Mouse (Mus musculus) ovary, postnatal 10 days (tissue): ENCODE measurements around the gene Olfr649.
A peak's percentile ranks its signal among the peaks of the same experiment; 100 is the strongest.

ENCODE experiments used
- DNase-seq: peaks from one replicate; pipeline ENCODE4 v3.0.0; 2022; ENCODE audit warnings: low spot score

Gene Olfr649

GRCm38 (mm10) chr7:104195885-104196284 lies at the start of gene Olfr649:
Gene Olfr649, minus strand, starts transcription at chr7:104195985.
- DNase-seq, result no peak

- DNase-seq, result peak; percentile 29
Observed at GRCm38 (mm10) chr7:104244287-104245181, 48.7 kb upstream of the Olfr649 start, which contains the start of gene Trim34a. Gene Trim34a, plus strand, starts transcription at chr7:104244457.

GRCm38 (mm10) chr7:104243616-104244015 lies 47.8 kb upstream of the Olfr649 start:
- DNase-seq, result no peak

GRCm38 (mm10) chr7:104240857-104241256 lies 45.1 kb upstream of the Olfr649 start:
- no peak for DNase-seq

- no peak for DNase-seq
Observed at GRCm38 (mm10) chr7:104231203-104231602, 35.4 kb upstream of the Olfr649 start.

- DNase-seq, result peak; percentile 44
Observed at GRCm38 (mm10) chr7:104218701-104219569, 23.1 kb upstream of the Olfr649 start, which contains the start of gene Trim6. Gene Trim6, plus strand, starts transcription at chr7:104218793.

- DNase-seq, result no peak
Observed at GRCm38 (mm10) chr7:104217881-104218280, 22.1 kb upstream of the Olfr649 start.

GRCm38 (mm10) chr7:104216011-104216535 lies 20.3 kb upstream of the Olfr649 start:
- no peak for DNase-seq

GRCm38 (mm10) chr7:104206197-104206596 lies 10.4 kb upstream of the Olfr649 start:
- no peak for DNase-seq

GRCm38 (mm10) chr7:104199822-104200221 lies 4.0 kb upstream of the Olfr649 start:
- no peak for DNase-seq

- no peak for DNase-seq
Observed at GRCm38 (mm10) chr7:104191275-104191674, 4.5 kb downstream of the Olfr649 start.

- DNase-seq, result no peak
Observed at GRCm38 (mm10) chr7:104183292-104183691, 12.5 kb downstream of the Olfr649 start, which contains the start of gene Olfr648. Gene Olfr648, minus strand, starts transcription at chr7:104183392.

- DNase-seq, result no peak
Observed at GRCm38 (mm10) chr7:104179074-104179473, 16.7 kb downstream of the Olfr649 start.

- DNase-seq, result no peak
Observed at GRCm38 (mm10) chr7:104178422-104179054, 17.2 kb downstream of the Olfr649 start.

GRCm38 (mm10) chr7:104175085-104175484 lies 20.7 kb downstream of the Olfr649 start:
- no peak for DNase-seq

- DNase-seq, result no peak
Observed at GRCm38 (mm10) chr7:104169634-104170204, 26.1 kb downstream of the Olfr649 start.

GRCm38 (mm10) chr7:104167105-104167504 lies 28.7 kb downstream of the Olfr649 start:
- no peak for DNase-seq

- no peak for DNase-seq
Observed at GRCm38 (mm10) chr7:104150456-104150855, 45.3 kb downstream of the Olfr649 start, which contains the start of gene Ubqlnl. Gene Ubqlnl, minus strand, starts transcription at chr7:104150556.

- DNase-seq, result no peak
Observed at GRCm38 (mm10) chr7:104143179-104143578, 52.6 kb downstream of the Olfr649 start, which contains the start of gene Ubqln3. Gene Ubqln3, minus strand, starts transcription at chr7:104143279.
